Mouse (Mus musculus) adrenal gland, postnatal 25 days (tissue): ENCODE results near the gene Slc10a7. TPM values are rescaled to one million over a fixed set of nuclear protein-coding genes. Genes with fewer than 3 reads are reported as not detected.
A peak's percentile ranks its signal among the peaks of the same experiment; 100 is the strongest.
"Not testable (repeated sequence)": the region's sequence is repeated elsewhere in the genome, so short reads cannot be mapped to it uniquely, and the experiment has no call there.

ENCODE experiments used
- DNase-seq: peaks from one replicate; pipeline ENCODE4 v3.0.0; 2021; ENCODE audit warnings: mixed read lengths
- long read RNA-seq: library from polyadenylated mRNA; stranded (forward); transcript quantifications from one replicate; pipeline ENCODE4 v2.0.0, GENCODE M21; 2021
- total RNA-seq: library from RNA; stranded (reverse); gene quantifications from 2 replicates; pipeline ENCODE4 v1.2.3, GENCODE M21; 2021

The Slc10a7 gene
- 20.6 and 22.9 TPM in 2 replicates for total RNA-seq
- long read RNA-seq, transcript Slc10a7-201 (12 exons, 3,595 nt), result major isoform, 6 of 17 reads
- long read RNA-seq, partial matches to known transcripts, result 0 of 17 reads
- long read RNA-seq, other reads (novel, unspliced or antisense), result 10 of 17 reads

- DNase-seq, result peak; percentile 83
Measured at GRCm38 (mm10) chr8:78509273-78510031, at the start of gene Slc10a7. Slc10a7 (plus strand) TSS chr8:78509346.

- no peak for DNase-seq
Measured at GRCm38 (mm10) chr8:78463941-78464340, 45.2 kb upstream of the Slc10a7 start.

- DNase-seq, result no peak
Measured at GRCm38 (mm10) chr8:78467889-78468288, 41.3 kb upstream of the Slc10a7 start.

GRCm38 (mm10) chr8:78477051-78477829 lies 31.9 kb upstream of the Slc10a7 start:
- DNase-seq, result no peak

GRCm38 (mm10) chr8:78489733-78490132 lies 19.4 kb upstream of the Slc10a7 start:
- no peak for DNase-seq

GRCm38 (mm10) chr8:78493031-78493430 lies 16.1 kb upstream of the Slc10a7 start:
- DNase-seq, result no peak

- not testable (repeated sequence) for DNase-seq
Measured at GRCm38 (mm10) chr8:78496273-78496672, 12.9 kb upstream of the Slc10a7 start.

GRCm38 (mm10) chr8:78502706-78503105 lies 6.4 kb upstream of the Slc10a7 start:
- DNase-seq, result no peak

- DNase-seq, result peak; percentile 61
Measured at GRCm38 (mm10) chr8:78507979-78508718, 997 bp upstream of the Slc10a7 start.

- peak; percentile 93 for DNase-seq
Measured at GRCm38 (mm10) chr8:78508719-78509272, 350 bp upstream of the Slc10a7 start, which contains the start of gene Rbmxl1. Rbmxl1 (minus strand) TSS chr8:78508898.

GRCm38 (mm10) chr8:78510094-78510493 lies 948 bp downstream of the Slc10a7 start:
- no peak for DNase-seq

- DNase-seq, result no peak
Measured at GRCm38 (mm10) chr8:78510926-78511325, 1.8 kb downstream of the Slc10a7 start.

GRCm38 (mm10) chr8:78513106-78513505 lies 4.0 kb downstream of the Slc10a7 start:
- no peak for DNase-seq

GRCm38 (mm10) chr8:78514706-78515105 lies 5.6 kb downstream of the Slc10a7 start:
- DNase-seq, result no peak

GRCm38 (mm10) chr8:78515132-78515531 lies 6.0 kb downstream of the Slc10a7 start:
- no peak for DNase-seq

- no peak for DNase-seq
Measured at GRCm38 (mm10) chr8:78533981-78534380, 24.8 kb downstream of the Slc10a7 start.

GRCm38 (mm10) chr8:78536716-78537115 lies 27.6 kb downstream of the Slc10a7 start:
- DNase-seq, result no peak

- no peak for DNase-seq
Measured at GRCm38 (mm10) chr8:78537795-78538194, 28.6 kb downstream of the Slc10a7 start.

- DNase-seq, result not testable (repeated sequence)
Measured at GRCm38 (mm10) chr8:78542670-78543069, 33.5 kb downstream of the Slc10a7 start.

GRCm38 (mm10) chr8:78543621-78544020 lies 34.5 kb downstream of the Slc10a7 start:
- no peak for DNase-seq

GRCm38 (mm10) chr8:78544545-78544944 lies 35.4 kb downstream of the Slc10a7 start:
- DNase-seq, result no peak
